Comparison of ENCODE assay signal across 9 mouse cellular contexts in the genomic region with DNA sequence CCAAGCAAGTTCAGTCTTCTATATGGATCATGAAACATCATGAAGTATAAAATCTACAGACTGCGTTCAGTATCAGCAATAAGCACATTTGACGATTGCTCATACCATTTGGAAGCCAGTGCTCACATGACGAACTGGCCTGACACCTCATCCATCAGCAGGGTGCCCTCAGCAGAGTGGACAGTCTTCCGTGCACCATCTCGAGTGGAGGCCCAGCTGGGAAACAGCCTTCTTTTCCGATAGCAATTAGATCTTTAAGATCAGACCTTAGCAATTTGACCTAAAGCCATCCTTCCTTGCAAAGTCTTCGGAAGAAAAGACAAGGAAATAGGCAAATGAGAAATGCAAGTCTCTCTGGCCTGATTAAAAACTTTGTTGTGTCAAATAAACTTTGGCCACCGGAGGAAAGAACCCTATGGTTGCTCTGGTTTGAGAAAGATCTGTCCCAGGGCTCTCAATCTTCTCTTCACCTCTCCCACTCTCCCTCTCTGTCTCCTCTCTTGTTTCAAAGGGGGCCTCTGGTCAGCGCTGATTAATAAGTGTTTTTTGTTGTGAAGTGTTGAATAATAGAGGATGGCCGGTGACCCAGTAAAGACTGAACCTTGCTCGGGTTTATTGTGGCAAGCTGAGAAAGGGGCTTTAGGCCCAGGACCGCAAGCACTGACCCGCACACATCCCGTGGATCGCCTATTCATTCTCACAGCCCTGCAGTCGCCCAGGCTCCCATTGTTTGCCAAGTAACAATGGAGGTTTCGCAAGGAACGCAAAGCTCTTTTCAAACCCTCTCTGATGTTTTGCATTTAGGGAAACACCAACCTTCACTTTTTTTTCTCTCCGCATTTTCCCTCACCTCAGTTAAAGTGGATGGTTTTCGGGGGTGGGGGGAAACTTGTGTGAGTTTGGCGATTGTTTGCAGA.
DNase-seq lines count a peak whose midpoint lies in the region; TF ChIP-seq lines count a peak whose summit lies in the region.
"Had no signal": no experiment of that assay in that cellular context is flagged by ENCODE, and none has a peak within 500 bp of the region (broad histone marks: within the 10 kb centered on the region; RNA-seq: fewer than 3 reads in every experiment).

No protein-coding gene starts in this region.

- peak overlapping the region; percentile 59 for H3K4me3 ChIP-seq in left cerebral cortex, adult 2 months
- H3K4me3 ChIP-seq in limb, embryonic 10.5 days, result peak overlapping the region; percentile 54

- peak overlapping the region; percentile 99 for H3K27ac ChIP-seq in left cerebral cortex, adult 2 months
- peak overlapping the region; percentile 63 for H3K27ac ChIP-seq in limb, embryonic 10.5 days
- H3K27ac ChIP-seq: macrophage had no signal

- peaks cover 12% of the 10 kb centered on the region for H3K4me1 ChIP-seq in limb, embryonic 10.5 days

- peak in 1 of 2 experiments; percentile 40 for DNase-seq in left cerebral cortex, adult 2 months (ENCODE audit: extremely low spot score in 1 of 2, low spot score in 2 of 2)
- no peak for DNase-seq in left cerebral cortex, adult 18-20 months (ENCODE audit: low spot score in 2 of 2)
- DNase-seq in embryo, embryonic 9.5 days (ENCODE audit: extremely low spot score), result peak; percentile 78
- peak; percentile 39 for DNase-seq in limb, embryonic 10.5 days (ENCODE audit: low spot score)
- DNase-seq in retina, embryonic 14.5 days (ENCODE audit: low spot score), result peak; percentile 89
- DNase-seq in thymus, postnatal 10 days (ENCODE audit: low spot score in 2 of 2), result no peak
- DNase-seq in urinary bladder, postnatal 25 days (ENCODE audit: low spot score), result no peak
- DNase-seq in layer of hippocampus, adult 18-20 months (ENCODE audit: low spot score in 2 of 2), result no peak

- peaks cover 70% of the 10 kb centered on the region for H3K27me3 ChIP-seq in limb, embryonic 10.5 days (ENCODE audit: low read depth, poor library complexity, severe bottlenecking)

- WGBS in limb, embryonic 10.5 days, result 4% methylated on average over 21 of the region's 21 CpGs

- no peaks in the 10 kb centered on the region for H3K9me3 ChIP-seq in limb, embryonic 10.5 days (replicated peaks)

- intact Hi-C loops in left cerebral cortex, adult 2 months (cut with DNase I), result no loop called here

- H3K36me3 ChIP-seq in limb, embryonic 10.5 days, result no peaks in the 10 kb centered on the region

- no peak for TF ChIP-seq CTCF in left cerebral cortex, adult 2 months (IDR thresholded peaks at IDR 0.05)

Comparison
In these comparisons a context has a peak if more than half of its experiments do, and no peak if none do; other contexts are left out.
1. DNase-seq: peak in embryo, embryonic 9.5 days (single experiment), limb, embryonic 10.5 days (single experiment) and retina, embryonic 14.5 days (single experiment); none in left cerebral cortex, adult 18-20 months (0 of 2), thymus, postnatal 10 days (0 of 2), urinary bladder, postnatal 25 days (single experiment) and layer of hippocampus, adult 18-20 months (0 of 2).